Mouse (Mus musculus) E14TG2a.4 (cell line): ENCODE results near the gene Pgpep1l.
"Not testable (repeated sequence)": the region's sequence is repeated elsewhere in the genome, so short reads cannot be mapped to it uniquely, and the experiment has no call there.

Experiments
- H3K27me3 ChIP-seq: 2 replicates; pipeline ENCODE4 v1.6.1; 2014; ENCODE audit warnings: low read length, control low read depth; ENCODE audit not compliant: insufficient read depth
- H3K36me3 ChIP-seq: 2 replicates; pipeline ENCODE4 v1.6.1; 2014; ENCODE audit warnings: low read length, control low read depth; ENCODE audit not compliant: insufficient read depth
- H3K4me1 ChIP-seq: replicated peaks from 2 replicates; pipeline ENCODE4 v1.6.1; 2014; ENCODE audit warnings: low read depth, low read length, control low read depth
- H3K4me3 ChIP-seq: replicated peaks from 2 replicates; pipeline ENCODE4 v1.5.1; 2014; ENCODE audit warnings: mild to moderate bottlenecking, low read length
- H3K9me3 ChIP-seq: 2 replicates; pipeline ENCODE4 v1.6.1; 2014; ENCODE audit warnings: low read length, control low read depth
- CTCF ChIP-seq: conservative IDR thresholded peaks from 2 replicates; pipeline ENCODE4 v1.5.1; 2014; ENCODE audit warnings: low read length
- NANOG ChIP-seq: IDR thresholded peaks from 2 replicates; pipeline ENCODE4 v1.6.1; 2014; ENCODE audit warnings: borderline replicate concordance, low read length, mixed read lengths
- POU5F1 ChIP-seq: IDR thresholded peaks from 2 replicates; pipeline ENCODE4 v1.6.1; 2014; ENCODE audit warnings: low read length, borderline replicate concordance

The Pgpep1l gene

GRCm38 (mm10) chr7:68301160-68301559 is 37.1 kb upstream of the Pgpep1l start:
- TF ChIP-seq CTCF (no peak), POU5F1 (no peak), NANOG (no peak)
- Histone ChIP-seq H3K36me3 (peaks cover 4% of the 10 kb centered on the region; the same call in 1 of the 2 replicates), H3K27me3 (no peaks in the 10 kb centered on the region), H3K4me1 (peaks cover 46% of the 10 kb centered on the region), H3K4me3 (peak overlapping the region; percentile 49), H3K9me3 (no peaks in the 10 kb centered on the region)

- Histone ChIP-seq H3K36me3 (no peaks in the 10 kb centered on the region), H3K9me3 (no peaks in the 10 kb centered on the region), H3K4me1 (peaks cover 48% of the 10 kb centered on the region), H3K4me3 (no peak overlapping the region), H3K27me3 (no peaks in the 10 kb centered on the region)
- TF ChIP-seq POU5F1 (no peak), NANOG (no peak), CTCF (no peak)
Measured at GRCm38 (mm10) chr7:68298381-68299076, 34.5 kb upstream of the Pgpep1l start.

GRCm38 (mm10) chr7:68296487-68296886 is 32.5 kb upstream of the Pgpep1l start:
- no peak for TF ChIP-seq POU5F1
- TF ChIP-seq CTCF: no peak
- TF ChIP-seq NANOG: no peak
- H3K4me1 ChIP-seq: peaks cover 46% of the 10 kb centered on the region
- H3K36me3 ChIP-seq: no peaks in the 10 kb centered on the region
- H3K4me3 ChIP-seq: no peak overlapping the region
- H3K27me3 ChIP-seq: no peaks in the 10 kb centered on the region
- no peaks in the 10 kb centered on the region for H3K9me3 ChIP-seq

DNA sequence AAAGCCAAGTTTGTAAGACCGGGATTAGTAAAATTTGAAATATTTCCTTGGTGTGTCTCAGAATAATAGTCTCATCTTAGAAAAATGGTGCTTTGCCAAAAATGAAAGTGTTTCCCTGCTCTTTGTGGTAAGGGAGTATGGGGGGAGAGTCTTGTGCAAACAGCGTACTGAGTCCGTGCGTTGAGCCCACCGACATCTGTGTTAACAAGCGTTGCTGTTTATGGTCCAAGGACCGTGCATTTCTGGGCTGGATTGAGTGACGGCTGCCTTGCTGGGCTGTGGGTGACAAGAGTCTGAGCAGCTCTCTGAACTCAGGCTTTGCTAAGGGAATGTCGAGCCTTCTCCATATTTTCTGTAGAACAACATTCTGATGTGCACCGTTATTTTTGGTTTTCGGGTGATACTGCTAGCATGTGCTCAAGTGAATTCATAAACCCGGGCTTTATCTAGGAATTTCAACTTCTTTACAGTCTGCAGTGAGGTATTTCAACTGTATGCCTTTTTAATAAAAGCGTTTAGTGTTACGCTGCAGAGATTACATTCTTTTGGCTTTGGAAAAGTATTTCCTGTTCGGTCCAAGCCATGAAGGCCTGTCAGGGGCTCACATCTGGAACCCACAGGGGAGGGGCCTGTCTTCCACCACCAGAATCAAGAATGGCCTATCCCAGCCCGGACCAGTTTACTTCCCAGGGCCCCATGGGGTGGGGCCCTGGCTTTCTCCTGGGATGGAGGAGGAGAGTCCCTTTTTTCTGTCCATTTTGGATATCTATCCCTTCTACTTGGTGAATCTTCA is 30.2 kb upstream of the Pgpep1l start:
- Histone ChIP-seq H3K36me3 (no peaks in the 10 kb centered on the region), H3K4me1 (peaks cover 38% of the 10 kb centered on the region), H3K27me3 (no peaks in the 10 kb centered on the region), H3K9me3 (no peaks in the 10 kb centered on the region), H3K4me3 (no peak overlapping the region)
- TF ChIP-seq POU5F1: no peak
- no peak for TF ChIP-seq NANOG
- TF ChIP-seq CTCF: no peak

- no peaks in the 10 kb centered on the region for H3K9me3 ChIP-seq
- H3K36me3 ChIP-seq: no peaks in the 10 kb centered on the region
- no peak overlapping the region for H3K4me3 ChIP-seq
- H3K27me3 ChIP-seq: no peaks in the 10 kb centered on the region
- peaks cover 22% of the 10 kb centered on the region for H3K4me1 ChIP-seq
- TF ChIP-seq NANOG: no peak
- TF ChIP-seq CTCF: no peak
- no peak for TF ChIP-seq POU5F1
Measured at GRCm38 (mm10) chr7:68291603-68292002, 27.6 kb upstream of the Pgpep1l start.

GRCm38 (mm10) chr7:68289081-68289480 is 25.0 kb upstream of the Pgpep1l start:
- Histone ChIP-seq H3K4me1 (peaks cover 37% of the 10 kb centered on the region), H3K9me3 (no peaks in the 10 kb centered on the region), H3K36me3 (no peaks in the 10 kb centered on the region), H3K27me3 (no peaks in the 10 kb centered on the region), H3K4me3 (no peak overlapping the region)
- no peak for TF ChIP-seq POU5F1
- no peak for TF ChIP-seq CTCF
- no peak for TF ChIP-seq NANOG

DNA sequence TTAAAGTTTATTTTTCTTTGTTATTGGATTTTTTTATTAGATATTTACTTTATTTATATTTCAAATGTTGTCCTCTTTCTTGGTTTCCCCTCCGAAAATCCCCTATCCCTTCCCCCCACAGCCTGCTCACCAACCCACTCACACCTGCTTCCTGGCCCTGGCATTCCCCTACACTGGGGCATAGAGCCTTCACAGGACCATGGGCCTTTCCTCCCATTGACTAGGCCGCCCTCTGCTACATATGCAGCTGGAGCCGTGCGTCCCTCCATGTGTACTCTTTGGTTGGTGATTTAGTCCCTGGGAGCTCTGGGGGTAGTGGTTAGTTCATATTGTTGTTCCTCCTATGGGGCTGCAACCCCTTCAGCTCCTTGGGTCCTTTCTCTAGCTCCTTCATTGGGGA is 24.0 kb upstream of the Pgpep1l start:
- not testable (repeated sequence) for H3K36me3 ChIP-seq, H3K4me3 ChIP-seq, H3K9me3 ChIP-seq, H3K27me3 ChIP-seq
- H3K4me1 ChIP-seq: peaks cover 39% of the 10 kb centered on the region

DNA sequence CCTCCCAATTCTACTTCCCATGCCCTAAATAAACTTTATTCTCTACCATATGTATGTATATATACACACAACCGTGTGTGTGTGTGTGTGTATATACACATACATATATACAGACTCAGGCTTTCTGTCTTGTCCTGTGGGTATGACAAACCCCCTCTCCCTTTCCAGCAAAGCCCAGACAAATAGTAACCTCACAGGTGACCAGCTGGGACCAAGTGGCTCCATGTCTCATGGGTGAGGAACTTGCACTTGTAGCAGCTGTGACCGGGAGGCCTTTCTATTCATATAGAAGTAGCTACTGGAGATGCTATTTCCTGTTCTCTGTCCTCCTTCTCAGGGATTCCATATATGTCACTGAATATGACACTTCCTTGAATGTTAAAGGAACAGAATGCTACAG is 23.5 kb upstream of the Pgpep1l start:
- Histone ChIP-seq H3K27me3 (no peaks in the 10 kb centered on the region), H3K4me3 (no peak overlapping the region), H3K9me3 (no peaks in the 10 kb centered on the region), H3K36me3 (no peaks in the 10 kb centered on the region), H3K4me1 (peaks cover 42% of the 10 kb centered on the region)
- no peak for TF ChIP-seq POU5F1
- no peak for TF ChIP-seq CTCF
- TF ChIP-seq NANOG: no peak
